Mouse (Mus musculus) CH12.LX (cell line): ENCODE results near the gene Gas2l1.

Experiments
- CHD1 ChIP-seq: IDR thresholded peaks from 2 replicates; pipeline ENCODE4 v1.6.1; 2012; ENCODE audit warnings: low read depth, low read length, improper control_type of control experiment, inconsistent platforms
- CHD2 ChIP-seq: IDR thresholded peaks from 2 replicates; pipeline ENCODE4 v1.6.1; 2011; ENCODE audit warnings: low read length, improper control_type of control experiment
- CTCF ChIP-seq, 2 experiments: IDR thresholded peaks in 1 of 2; conservative IDR thresholded peaks in 1 of 2; 2 replicates each; pipeline ENCODE4 v1.5.1; 2011 to 2012; ENCODE audit warnings: low read depth in 2 of 2, low read length in 2 of 2, improper control_type of control experiment in 1 of 2, inconsistent platforms in 1 of 2, mild to moderate bottlenecking in 1 of 2, moderate library complexity in 1 of 2
- ELF1 ChIP-seq: IDR thresholded peaks from 2 replicates; pipeline ENCODE4 v1.6.1; 2014; ENCODE audit warnings: low read depth, mild to moderate bottlenecking, inconsistent platforms, low read length, improper control_type of control experiment
- HCFC1 ChIP-seq: IDR thresholded peaks from 2 replicates; pipeline ENCODE4 v1.6.1; 2012; ENCODE audit warnings: low read depth, mild to moderate bottlenecking, inconsistent platforms, low read length, improper control_type of control experiment
- KAT2A ChIP-seq: IDR thresholded peaks from 2 replicates; pipeline ENCODE4 v1.6.1; 2012; ENCODE audit warnings: low read length, improper control_type of control experiment, inconsistent platforms; ENCODE audit not compliant: insufficient replicate concordance
- MAZ ChIP-seq: IDR thresholded peaks from 2 replicates; pipeline ENCODE4 v1.6.1; 2012; ENCODE audit warnings: low read depth, mild to moderate bottlenecking, inconsistent platforms, low read length, improper control_type of control experiment, moderate library complexity
- MXI1 ChIP-seq: IDR thresholded peaks from 2 replicates; pipeline ENCODE4 v1.6.1; 2011; ENCODE audit warnings: mild to moderate bottlenecking, low read depth, low read length, improper control_type of control experiment
- POLR2A ChIP-seq: IDR thresholded peaks from 2 replicates; pipeline ENCODE4 v1.6.1; 2011; ENCODE audit warnings: low read depth, mild to moderate bottlenecking, improper control_type of control experiment, low read length
- SMC3 ChIP-seq: IDR thresholded peaks from 2 replicates; pipeline ENCODE4 v1.6.1; 2011; ENCODE audit warnings: low read depth, low read length, improper control_type of control experiment
- TBP ChIP-seq: conservative IDR thresholded peaks from 2 replicates; pipeline ENCODE4 v1.6.1; 2011; ENCODE audit warnings: low read depth, low read length, improper control_type of control experiment
- USF1 ChIP-seq: IDR thresholded peaks from 2 replicates; pipeline ENCODE4 v1.6.1; 2014; ENCODE audit warnings: low read depth, mild to moderate bottlenecking, inconsistent platforms, low read length, improper control_type of control experiment
- ZC3H11A ChIP-seq: IDR thresholded peaks from 2 replicates; pipeline ENCODE4 v1.6.1; 2012; ENCODE audit warnings: low read depth, mild to moderate bottlenecking, inconsistent platforms, low read length, improper control_type of control experiment
- ZNF384 ChIP-seq: IDR thresholded peaks from 2 replicates; pipeline ENCODE4 v1.6.1; 2012; ENCODE audit warnings: low read depth, low read length, improper control_type of control experiment, inconsistent platforms

GRCm38 (mm10) chr11:5028228-5028627, 36.9 kb downstream of the Gas2l1 start:
- TF ChIP-seq CTCF (conservative IDR thresholded peaks at IDR 0.05 in 1 of 2, IDR thresholded peaks at IDR 0.05 in 1 of 2; ENCODE audit: low read depth in 2 of 2, low read length in 2 of 2), result no peak
- TF ChIP-seq TBP, result no peak
- TF ChIP-seq ZNF384, result no peak
- TF ChIP-seq KAT2A, result no peak
- no peak for TF ChIP-seq CHD2
- no peak for TF ChIP-seq MXI1
- no peak for TF ChIP-seq SMC3
- no peak for TF ChIP-seq MAZ
- no peak for TF ChIP-seq CHD1
- TF ChIP-seq POLR2A, result no peak
- no peak for TF ChIP-seq ZC3H11A
- no peak for TF ChIP-seq HCFC1
- no peak for TF ChIP-seq USF1
- no peak for TF ChIP-seq ELF1
